Mouse (Mus musculus) heart, adult 2 months (tissue): ENCODE measurements at regions not wholly inside any gene's neighbourhood (a gene's known extent, or its start where the extent isn't known, plus 50 kb on each side); places are given as distances from the start of the nearest gene placed in this dataset.

Experiments used
- CTCF ChIP-seq: fragments of 200-600 bp; IDR thresholded peaks from 2 replicates; pipeline ENCODE4 v1.8.1; 2022; ENCODE audit warnings: antibody characterized with exemption, mild to moderate bottlenecking, moderate library complexity
- EP300 ChIP-seq: fragments of 200-500 bp; IDR thresholded peaks from 2 replicates; pipeline ENCODE4 v1.6.1; 2011; ENCODE audit warnings: low read depth, low read length, control low read depth; ENCODE audit not compliant: insufficient read depth
- POLR2A ChIP-seq: fragments of 200-500 bp; IDR thresholded peaks from 2 replicates; pipeline ENCODE4 v1.6.1; 2011; ENCODE audit warnings: mild to moderate bottlenecking, low read depth, low read length, control low read depth; ENCODE audit not compliant: insufficient read depth

GRCm38 (mm10) chr5:45378486-45378885 lies 71.5 kb downstream of the Qdpr start:
- TF ChIP-seq CTCF: no peak
- TF ChIP-seq POLR2A: no peak
- TF ChIP-seq EP300: no peak
